Mouse (Mus musculus) neutrophil, adult 5-6 weeks (primary cell): ENCODE results near the gene Orm1. TPM values are rescaled to one million over a fixed set of nuclear protein-coding genes. Genes with fewer than 3 reads are reported as not detected.
"Not testable (repeated sequence)": the region's sequence is repeated elsewhere in the genome, so short reads cannot be mapped to it uniquely, and the experiment has no call there.

Experiments used
- ATAC-seq: fragments of 151-379, 151-347 bp; 2 replicates; pipeline ENCODE4 v1.8.0; 2017; ENCODE audit warnings: mild to moderate bottlenecking, moderate TSS enrichment; ENCODE audit not compliant: insufficient number of reproducible peaks, poor library complexity, low FRiP score, severe bottlenecking; ENCODE audit errors: extremely low read depth
- total RNA-seq: library from RNA; stranded (forward); fragments of 200-1000 nt; gene quantifications from 2 replicates; pipeline ENCODE4 v1.2.3, GENCODE M21; 2017

Orm1 gene
- not detected in 2 replicates for total RNA-seq

DNA sequence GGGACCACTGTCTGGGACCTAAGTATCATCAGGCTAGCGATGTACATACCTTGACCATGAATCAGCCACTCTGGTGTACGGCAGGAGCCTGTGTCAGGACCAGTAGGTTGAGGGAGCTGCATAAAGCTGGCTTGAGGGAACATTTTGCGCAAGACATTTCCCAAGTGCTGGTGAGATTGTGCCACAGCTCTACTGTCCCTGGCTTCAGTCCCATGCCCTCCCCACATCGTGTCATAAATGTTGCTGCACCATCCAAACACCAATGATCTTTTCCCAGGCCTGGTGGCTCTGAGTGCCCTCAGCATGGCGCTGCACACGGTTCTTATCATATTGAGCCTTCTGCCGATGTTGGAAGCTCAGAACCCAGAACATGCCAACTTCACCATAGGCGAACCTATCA is at the start of gene Orm1:
Orm1 (plus strand) TSS at position 266 of the 400 bp plus-strand sequence.
- 0 out of 2 replicates have a peak, but pooled peaks have one; percentile 11 for ATAC-seq

DNA sequence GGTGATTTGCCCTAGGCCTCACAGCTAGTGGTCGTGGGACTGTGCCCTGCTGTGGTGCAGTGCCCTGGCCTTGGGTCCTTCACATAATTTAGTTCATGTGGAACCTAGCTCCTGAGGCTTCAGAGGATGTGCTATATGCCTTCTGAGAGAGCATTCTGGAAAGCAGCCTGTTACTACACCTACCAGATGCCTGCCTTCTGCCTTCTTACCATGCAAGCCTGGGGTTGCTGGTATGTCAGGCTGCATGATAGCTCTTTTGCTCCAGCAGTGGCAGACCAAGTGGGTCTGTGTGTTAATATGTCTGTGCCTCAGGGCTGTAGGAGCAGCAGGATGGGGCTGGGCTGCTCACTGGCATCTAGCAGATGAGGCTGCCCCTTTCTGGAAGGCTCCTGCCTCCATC is 48.7 kb upstream of the Orm1 start:
- ATAC-seq = no peak

- no peak for ATAC-seq
Observed at GRCm38 (mm10) chr4:63296263-63296662, 48.1 kb upstream of the Orm1 start.

- ATAC-seq = no peak
Observed at GRCm38 (mm10) chr4:63296876-63297275, 47.5 kb upstream of the Orm1 start.

GRCm38 (mm10) chr4:63298191-63298590 is 46.2 kb upstream of the Orm1 start:
- no peak for ATAC-seq

DNA sequence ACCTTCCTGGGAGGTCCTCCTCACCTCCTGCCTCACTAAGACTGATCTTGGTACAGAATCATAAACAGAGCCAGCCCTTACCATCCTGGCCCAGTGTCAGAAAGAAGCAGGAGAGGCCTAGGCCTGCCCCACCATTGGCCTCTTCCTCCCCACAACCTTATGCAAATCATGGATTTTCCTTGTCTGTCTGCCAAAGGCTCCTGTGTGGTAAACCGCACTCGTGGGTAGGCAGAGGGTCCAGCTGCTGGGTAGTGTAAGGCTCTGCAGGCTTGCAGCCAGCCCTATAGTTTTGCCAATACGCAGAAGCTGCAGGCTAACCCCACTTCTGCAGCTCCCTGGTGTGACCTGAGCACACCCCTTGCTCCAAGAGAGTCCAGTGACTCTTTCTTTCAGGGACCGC is 41.7 kb upstream of the Orm1 start:
- ATAC-seq = no peak

DNA sequence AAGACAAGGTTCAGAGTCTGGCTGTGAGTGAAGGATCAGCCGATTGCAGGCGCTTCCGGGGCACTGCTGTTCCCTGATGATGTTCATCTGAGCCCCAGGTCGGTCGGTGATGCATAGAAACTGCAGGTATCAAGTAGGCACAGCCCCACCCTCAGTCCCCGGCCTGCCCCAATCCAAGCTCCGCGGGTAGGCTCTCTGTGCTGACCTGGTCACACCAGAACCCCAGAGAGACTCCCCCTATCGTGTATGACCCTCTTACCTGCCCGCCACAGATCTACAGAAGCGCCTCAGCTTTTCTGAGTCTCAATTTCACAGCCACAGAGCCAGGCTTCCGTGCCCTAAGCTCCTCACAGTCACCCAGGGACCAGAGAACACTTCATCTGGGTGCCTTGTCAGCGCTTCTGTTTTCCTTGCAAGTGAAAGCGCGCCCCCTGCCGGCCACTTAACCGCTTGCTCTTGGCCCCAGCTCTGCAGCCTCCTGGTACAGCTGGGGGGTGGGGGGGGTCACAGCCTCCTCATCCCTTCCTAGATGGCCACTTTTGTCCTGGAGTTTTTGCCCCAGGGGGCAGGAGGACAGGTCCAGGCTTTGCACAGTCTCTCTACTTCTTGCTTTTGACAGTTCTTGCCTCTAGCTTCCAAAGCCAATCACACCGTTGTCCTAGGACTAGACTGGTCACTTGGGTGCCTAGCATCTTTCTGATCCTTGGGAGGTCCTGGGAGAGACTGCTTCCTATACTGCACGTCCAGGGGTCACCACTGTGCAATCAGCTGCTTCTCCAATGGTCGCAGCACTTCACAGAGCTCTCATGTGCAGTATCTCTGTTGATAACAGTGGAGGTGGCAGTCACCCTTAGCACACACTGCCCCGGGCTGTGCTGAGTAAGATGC is 36.9 kb upstream of the Orm1 start:
- peak; percentile 42; the same call in 1 of the 2 replicates for ATAC-seq

DNA sequence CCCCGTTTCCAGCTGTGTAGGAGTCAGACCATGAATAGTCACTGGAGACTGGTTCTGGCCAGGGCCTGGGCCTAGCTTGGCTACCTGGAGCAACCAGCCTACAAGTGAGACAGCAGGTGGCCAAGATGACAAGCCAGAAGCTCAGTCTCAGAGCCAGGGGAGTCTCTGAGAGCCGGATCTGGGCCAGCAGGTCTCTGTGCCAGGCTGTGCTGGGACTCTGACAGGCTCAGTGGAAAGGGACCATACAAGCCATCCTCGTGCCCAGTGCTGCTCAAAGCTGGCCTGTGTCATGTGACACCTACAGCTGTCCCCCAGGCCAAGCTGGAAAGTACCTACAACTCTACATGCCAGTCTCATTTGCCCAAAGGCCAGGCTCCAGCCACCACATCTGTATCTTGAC is 36.0 kb upstream of the Orm1 start:
- ATAC-seq = no peak

DNA sequence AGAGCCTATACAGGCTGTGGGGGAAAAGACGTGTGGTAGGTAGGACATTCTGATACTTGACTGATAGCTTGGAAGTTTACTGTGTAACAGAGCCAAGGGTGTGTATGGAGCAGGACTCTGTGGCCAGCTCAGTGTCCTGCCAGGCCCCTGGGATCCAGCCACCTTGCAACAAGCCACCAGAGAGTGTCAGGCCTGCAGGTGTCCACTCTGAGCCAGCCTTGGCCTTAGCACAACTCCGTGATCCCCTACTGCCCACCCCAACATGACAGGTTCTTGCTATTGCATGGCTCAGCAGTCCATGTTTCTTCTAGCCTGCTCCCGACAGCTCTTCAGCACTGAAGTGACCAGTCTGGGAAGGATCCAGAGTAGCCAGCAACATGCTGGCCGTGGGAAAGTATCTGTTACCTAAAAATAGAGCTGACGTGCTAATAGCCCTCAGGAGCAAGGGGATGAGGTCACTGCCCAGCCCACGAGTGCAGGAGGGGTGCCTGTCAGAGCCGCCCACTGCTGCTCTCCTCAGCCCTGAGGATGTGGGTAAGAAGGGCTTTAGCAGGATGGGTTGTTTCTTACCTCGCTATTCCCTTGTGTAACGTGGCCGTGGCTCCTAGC is 34.0 kb upstream of the Orm1 start:
- no peak for ATAC-seq

- no peak for ATAC-seq
Observed at GRCm38 (mm10) chr4:63311426-63311825, 32.9 kb upstream of the Orm1 start.

GRCm38 (mm10) chr4:63314063-63314462 is 30.3 kb upstream of the Orm1 start:
- ATAC-seq = no peak

DNA sequence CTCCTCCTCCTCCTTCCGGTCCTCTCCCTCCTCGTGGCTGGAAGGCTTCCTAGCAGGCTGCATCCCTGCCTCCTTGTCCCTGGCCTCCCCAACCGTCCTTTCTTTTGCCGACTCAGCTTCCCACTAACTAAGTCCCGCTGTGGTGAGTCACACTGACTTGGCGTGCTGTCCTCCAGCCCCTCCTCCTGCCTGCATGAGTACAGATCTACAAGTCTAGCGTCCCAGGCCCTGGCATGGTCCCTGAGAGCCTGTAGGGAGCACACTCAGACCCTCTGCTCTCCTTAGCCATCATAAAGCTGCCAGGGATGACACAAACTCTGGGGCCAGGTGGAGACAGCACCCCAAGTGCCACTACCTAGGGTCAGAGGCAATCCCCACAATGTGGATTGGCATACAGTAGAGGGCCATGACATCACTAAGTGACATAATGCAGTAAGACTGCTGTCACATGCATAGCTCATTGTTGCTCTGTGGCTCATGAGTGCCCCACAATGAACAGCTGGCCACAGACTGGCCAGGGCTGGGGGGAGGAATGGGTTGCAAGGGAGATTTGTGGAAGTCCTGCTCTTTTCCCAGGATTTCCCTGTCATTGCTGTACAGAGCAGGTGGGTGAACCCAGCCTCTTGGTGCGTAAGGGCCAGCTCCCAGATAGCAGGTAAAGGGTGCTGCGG is 28.1 kb upstream of the Orm1 start:
- no peak for ATAC-seq

DNA sequence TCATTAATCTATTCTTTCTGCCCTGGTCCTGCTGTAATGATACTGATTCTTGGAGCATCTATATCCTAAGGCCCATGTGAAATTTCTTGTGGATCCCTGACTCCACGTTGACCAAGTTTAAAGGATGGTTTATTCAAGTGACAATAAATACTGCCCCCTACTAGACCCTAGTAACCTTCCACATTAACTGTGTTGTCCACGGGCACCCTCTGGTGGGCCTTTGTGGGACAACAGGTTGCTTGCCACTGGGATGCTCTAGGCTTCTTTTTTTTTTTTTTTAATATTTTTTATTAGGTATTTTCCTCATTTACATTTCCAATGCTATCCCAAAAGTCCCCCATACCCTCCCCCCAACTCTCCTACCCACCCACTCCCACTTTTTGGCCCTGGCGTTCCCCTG is 24.8 kb upstream of the Orm1 start:
- not testable (repeated sequence) for ATAC-seq

GRCm38 (mm10) chr4:63323275-63323815 is 21.0 kb upstream of the Orm1 start:
- no peak for ATAC-seq

DNA sequence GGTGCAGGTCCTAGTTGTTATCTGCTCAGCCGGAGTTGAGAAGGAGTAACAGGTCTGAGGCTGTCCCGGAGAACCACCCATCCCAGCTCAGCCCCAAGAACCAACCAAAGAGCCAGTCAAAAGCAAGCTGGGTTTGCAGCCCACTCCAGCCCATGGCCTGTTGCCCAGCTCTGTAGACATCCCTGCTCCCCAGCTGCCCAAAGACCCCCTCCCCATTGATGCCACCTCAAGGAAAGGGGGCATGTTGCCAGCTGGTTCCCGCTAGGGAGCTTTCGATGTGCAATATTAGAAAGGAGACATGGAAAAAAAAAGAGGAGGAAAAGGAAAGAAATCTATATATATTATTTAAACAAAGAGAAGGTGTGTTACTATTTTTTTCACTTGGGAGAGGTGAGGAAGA is 11.0 kb upstream of the Orm1 start:
- no peak for ATAC-seq

DNA sequence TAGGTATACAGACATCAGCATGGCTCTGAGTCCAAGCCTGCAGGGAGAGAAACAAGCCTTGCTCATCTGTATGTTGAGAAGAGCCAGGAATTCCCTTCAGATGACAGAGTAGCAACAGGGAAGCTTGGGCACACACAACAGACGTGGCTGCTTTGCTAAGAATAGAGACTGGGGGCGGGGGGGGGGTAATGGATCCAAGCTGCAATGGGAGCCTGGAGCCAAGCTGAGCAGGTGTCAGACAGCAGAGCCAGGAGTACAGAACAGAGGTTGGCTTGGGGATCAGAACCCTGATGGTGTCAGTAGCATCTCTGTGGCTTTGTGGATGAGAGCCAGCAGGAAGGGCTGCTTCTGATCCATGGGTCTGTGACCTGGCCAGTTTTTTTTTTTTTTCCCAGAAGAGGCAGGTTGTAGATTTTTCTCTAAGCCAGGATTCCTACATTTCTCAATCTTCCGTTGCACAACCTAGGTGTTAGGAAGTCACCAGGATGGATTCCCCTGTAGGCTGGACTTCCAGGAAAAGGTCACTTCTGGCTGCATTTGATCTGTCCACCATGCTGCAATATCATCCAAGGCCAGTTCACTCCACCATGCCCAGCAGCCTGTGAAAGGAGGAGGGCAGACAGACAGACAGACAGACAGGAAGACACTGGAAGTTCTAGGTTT is 5.8 kb upstream of the Orm1 start:
- no peak for ATAC-seq

- no peak for ATAC-seq
Observed at GRCm38 (mm10) chr4:63342491-63342890, 1.9 kb upstream of the Orm1 start.

DNA sequence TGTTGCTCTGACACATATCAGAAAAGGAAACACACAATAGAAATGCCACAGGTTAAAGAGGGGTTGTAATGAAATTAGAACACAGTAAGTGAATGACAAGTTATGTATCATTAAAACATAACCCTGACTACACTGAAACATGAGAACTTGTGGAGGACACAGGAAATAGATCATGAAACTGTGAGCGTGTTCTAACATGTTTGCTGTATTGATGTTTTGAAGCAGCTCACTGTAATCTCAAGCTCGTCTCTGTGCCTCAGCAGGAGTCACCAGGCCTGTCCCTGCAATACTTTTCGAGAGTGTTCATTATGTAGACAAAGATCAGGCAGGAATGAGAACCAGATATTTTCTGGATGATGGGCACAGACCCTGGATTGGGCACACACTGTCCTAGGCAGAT is 752 bp upstream of the Orm1 start:
- ATAC-seq = no peak

GRCm38 (mm10) chr4:63345261-63345660 is 901 bp downstream of the Orm1 start:
- ATAC-seq = no peak
